Mouse (Mus musculus): ENCODE results near the gene Naif1.

GRCm38 (mm10) chr2:32447264-32447936 lies 2.9 kb upstream of the Naif1 start:
- TF ChIP-seq CTCF (conservative IDR thresholded peaks at IDR 0.05; ENCODE audit: low read length) (no peak), NANOG (IDR thresholded peaks at IDR 0.05; ENCODE audit: borderline replicate concordance, low read length) (no peak)

All from E14TG2a.4 (cell line).